12 mouse cellular contexts compared by ENCODE assay signal in the genomic region with DNA sequence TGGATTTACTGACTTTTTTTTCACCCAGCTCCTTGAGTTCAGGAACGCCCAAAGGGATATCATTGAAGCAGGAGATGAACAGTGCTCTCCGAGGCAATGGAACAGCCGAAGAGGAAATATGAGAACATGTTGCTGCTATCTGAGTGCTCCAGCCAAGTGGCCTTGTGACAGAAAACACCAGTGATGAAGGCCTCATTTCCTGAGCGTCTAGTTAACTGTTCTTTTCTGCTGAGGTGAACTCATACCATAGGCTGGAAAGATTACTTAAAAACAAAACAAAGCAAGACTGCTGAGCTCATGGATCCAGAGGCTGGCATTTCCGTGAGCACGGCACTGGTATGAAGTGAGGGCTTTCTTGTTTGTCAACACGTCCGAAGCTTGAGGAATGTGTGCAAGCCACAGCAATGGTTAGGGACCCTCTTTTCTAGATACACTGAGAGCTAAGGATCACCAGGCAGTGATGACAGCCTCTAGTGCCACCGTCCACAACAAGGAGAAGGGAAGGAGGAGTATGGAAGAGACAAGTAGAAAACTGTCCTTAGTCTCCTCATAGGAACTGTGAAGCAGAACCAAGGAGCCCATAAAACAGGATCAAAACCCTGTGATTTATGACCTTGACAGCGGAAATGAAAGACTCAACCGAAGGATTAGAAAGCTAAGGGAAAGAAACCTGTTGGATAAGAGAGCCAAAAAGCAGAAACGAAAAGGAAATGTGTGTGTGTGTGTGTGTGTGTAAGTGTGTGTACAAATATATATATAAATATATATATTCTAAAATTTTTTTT.
DNase-seq lines count a peak whose midpoint lies in the region; ATAC-seq and TF ChIP-seq lines count a peak whose summit lies in the region.
"Had no signal": no experiment of that assay in that cellular context is flagged by ENCODE, and none has a peak within 500 bp of the region (broad histone marks: within the 10 kb centered on the region; RNA-seq: fewer than 3 reads in every experiment).

No protein-coding gene starts in this region.

- H3K9me3 ChIP-seq in lung, embryonic 15.5 days: no peaks in the 10 kb centered on the region
- no peaks in the 10 kb centered on the region for H3K9me3 ChIP-seq in heart, embryonic 10.5 days
- no peaks in the 10 kb centered on the region for H3K9me3 ChIP-seq in limb, embryonic 14.5 days (ENCODE audit: control insufficient read depth, low read length)
- H3K9me3 ChIP-seq: limb, embryonic 15.5 days; midbrain, embryonic 13.5 days; neural tube, embryonic 12.5 days had no signal

- no peaks in the 10 kb centered on the region for H3K27me3 ChIP-seq in lung, embryonic 15.5 days
- H3K27me3 ChIP-seq in heart, embryonic 10.5 days (ENCODE audit: insufficient read depth, poor library complexity, severe bottlenecking): no peaks in the 10 kb centered on the region
- no peaks in the 10 kb centered on the region for H3K27me3 ChIP-seq in limb, embryonic 14.5 days (ENCODE audit: control insufficient read depth, insufficient read depth, low read length)
- H3K27me3 ChIP-seq: limb, embryonic 15.5 days; midbrain, embryonic 13.5 days; neural tube, embryonic 12.5 days had no signal

- no peak for DNase-seq in lung, adult 2 months
- peak; percentile 83 for DNase-seq in heart, embryonic 10.5 days (ENCODE audit: low spot score)
- peak; percentile 64 for DNase-seq in hindlimb bud, embryonic 11.5 days (ENCODE audit: extremely low spot score, low read depth, low spot score)
- no peak for DNase-seq in limb, embryonic 14.5 days (ENCODE audit: low spot score)
- DNase-seq in frontal cortex, postnatal 10 days (ENCODE audit: low spot score in 2 of 2): no peak
- DNase-seq: cerebellum, postnatal 36 days had no signal

- 40% methylated on average over 12 of the region's 12 CpGs for WGBS in lung, embryonic 15.5 days
- WGBS in lung, adult 2 months: 33% methylated on average over 12 of the region's 12 CpGs
- 31% methylated on average over 12 of the region's 12 CpGs for WGBS in heart, embryonic 10.5 days
- WGBS in limb, embryonic 14.5 days: 35% methylated on average over 12 of the region's 12 CpGs

- H3K4me2 ChIP-seq in lung, embryonic 15.5 days: no peak overlapping the region
- H3K4me2 ChIP-seq in limb, embryonic 14.5 days (replicated peaks; ENCODE audit: low read depth, low read length, severe bottlenecking): no peak overlapping the region
- H3K4me2 ChIP-seq: hindbrain, embryonic 14.5 days; limb, embryonic 15.5 days; midbrain, embryonic 13.5 days; neural tube, embryonic 12.5 days had no signal

- H3K36me3 ChIP-seq in lung, embryonic 15.5 days: no peaks in the 10 kb centered on the region
- no peaks in the 10 kb centered on the region for H3K36me3 ChIP-seq in heart, embryonic 10.5 days
- no peaks in the 10 kb centered on the region for H3K36me3 ChIP-seq in limb, embryonic 14.5 days (ENCODE audit: control insufficient read depth, insufficient read depth, low read length)
- H3K36me3 ChIP-seq: limb, embryonic 15.5 days; midbrain, embryonic 13.5 days; neural tube, embryonic 12.5 days had no signal

- ATAC-seq in lung, embryonic 15.5 days (ENCODE audit: borderline replicate concordance, extremely low read depth, low FRiP score, low TSS enrichment): no peak; the same call in 1 of the 2 replicates
- ATAC-seq in limb, embryonic 14.5 days (ENCODE audit: low FRiP score, low read depth): no peak
- no peak for ATAC-seq in cerebellum, adult (ENCODE audit: insufficient number of reproducible peaks, low FRiP score, low TSS enrichment)
- ATAC-seq: midbrain, embryonic 13.5 days had no signal

- peak overlapping the region; percentile 64 for H3K27ac ChIP-seq in lung, embryonic 15.5 days
- peak overlapping the region; percentile 76 for H3K27ac ChIP-seq in heart, embryonic 10.5 days
- H3K27ac ChIP-seq in limb, embryonic 14.5 days (replicated peaks; ENCODE audit: low read depth, low read length): peak overlapping the region; percentile 38; the same call in 1 of the 2 replicates
- H3K27ac ChIP-seq: hindbrain, embryonic 14.5 days; limb, embryonic 15.5 days; midbrain, embryonic 13.5 days; neural tube, embryonic 12.5 days had no signal

- no peak overlapping the region for H3K9ac ChIP-seq in lung, embryonic 15.5 days
- H3K9ac ChIP-seq in limb, embryonic 14.5 days (ENCODE audit: low read depth, low read length, severe bottlenecking): no peak overlapping the region
- H3K9ac ChIP-seq: hindbrain, embryonic 14.5 days; limb, embryonic 15.5 days; midbrain, embryonic 13.5 days; neural tube, embryonic 12.5 days had no signal

- no peak overlapping the region for H3K4me3 ChIP-seq in lung, embryonic 15.5 days
- H3K4me3 ChIP-seq in lung, adult 2 months (replicated peaks; ENCODE audit: extremely low read depth, low read depth, low read length): no peak overlapping the region
- H3K4me3 ChIP-seq in heart, embryonic 10.5 days: no peak overlapping the region
- no peak overlapping the region for H3K4me3 ChIP-seq in limb, embryonic 14.5 days (replicated peaks; ENCODE audit: low read length)
- H3K4me3 ChIP-seq: limb, embryonic 15.5 days; midbrain, embryonic 13.5 days; neural tube, embryonic 12.5 days had no signal

- no peak for TF ChIP-seq POLR2A in lung, adult 2 months (IDR thresholded peaks at IDR 0.05; ENCODE audit: borderline replicate concordance, extremely low read depth, low read depth, low read length)
- TF ChIP-seq POLR2A in limb, embryonic 14.5 days (IDR thresholded peaks at IDR 0.05; ENCODE audit: borderline replicate concordance, extremely low read depth, insufficient read depth, insufficient read length): no peak

- peaks cover 27% of the 10 kb centered on the region for H3K4me1 ChIP-seq in lung, embryonic 15.5 days
- peaks cover 8% of the 10 kb centered on the region; the same call in 1 of the 2 replicates for H3K4me1 ChIP-seq in lung, adult 2 months (ENCODE audit: control insufficient read depth, insufficient read depth, low read length)
- H3K4me1 ChIP-seq in heart, embryonic 10.5 days: peaks cover 26% of the 10 kb centered on the region
- peaks cover 19% of the 10 kb centered on the region for H3K4me1 ChIP-seq in limb, embryonic 14.5 days (ENCODE audit: control insufficient read depth, insufficient read depth, low read length)
- H3K4me1 ChIP-seq: midbrain, embryonic 13.5 days; neural tube, embryonic 12.5 days had no signal

- TF ChIP-seq CTCF in lung, adult 2 months (IDR thresholded peaks at IDR 0.05; ENCODE audit: insufficient read depth, low read length): no peak

Comparison
In these comparisons a context has a peak if more than half of its experiments do, and no peak if none do; other contexts are left out.
1. DNase-seq: peak in heart, embryonic 10.5 days (single experiment) and hindlimb bud, embryonic 11.5 days (single experiment); none in lung, adult 2 months (single experiment), limb, embryonic 14.5 days (single experiment) and frontal cortex, postnatal 10 days (0 of 2).
2. Peak in every context shown above with its lines, with median percentiles within 50 percentile points of each other: H3K27ac ChIP-seq.